Mouse (Mus musculus) layer of hippocampus, adult 8-10 months (tissue): Measurements from ENCODE around the gene Gm10190. TPM values are rescaled to one million over a fixed set of nuclear protein-coding genes. Genes with fewer than 3 reads are reported as not detected.

ENCODE experiments used
- total RNA-seq, 4 experiments: library from RNA; stranded (reverse); gene quantifications; 2 replicates each; pipeline ENCODE4 v1.2.4; 2022

Gm10190 gene
- total RNA-seq, 4 experiments from 2014 or later, result 2.1 to 2.6 TPM; not detected in 2

Other genes with a start within 250 kb of the Gm10190 start
- gene Galm, start 246.1 kb downstream of the Gm10190 start, total RNA-seq, result 1 to 10 TPM; 4.4 to 5.4 (median 4.9) TPM
- gene Srsf7, start 166.2 kb downstream of the Gm10190 start, total RNA-seq, result 100 to 1,000 TPM; 110 to 136 (median 121) TPM
- under 1 TPM; 0.21 to 0.43 (median 0.30) TPM for gene Ttc39d, start 166.1 kb downstream of the Gm10190 start, total RNA-seq
- gene Gemin6, start 149.1 kb downstream of the Gm10190 start, total RNA-seq, result 1 to 10 TPM; 4.9 to 6.5 (median 5.6) TPM
- gene Morn2, start 83.3 kb downstream of the Gm10190 start, total RNA-seq, result 10 to 100 TPM; 13.1 to 24.6 (median 16.8) TPM
- gene Dhx57, start 83.1 kb downstream of the Gm10190 start, total RNA-seq, result 10 to 100 TPM; 35.5 to 42.2 (median 38.5) TPM
- gene Arhgef33, start 66.1 kb downstream of the Gm10190 start, total RNA-seq, result 1 to 10 TPM; 2.4 to 4.1 (median 2.8) TPM
- gene Sos1, start 106.9 kb upstream of the Gm10190 start, total RNA-seq, result 10 to 100 TPM; 32.0 to 39.6 (median 37.8) TPM
- 10 to 100 TPM; 15.4 to 20.6 (median 16.9) TPM for gene Cdkl4, start 204.3 kb upstream of the Gm10190 start, total RNA-seq